Mouse (Mus musculus): Measurements from ENCODE around the gene Ylpm1. TPM values are rescaled to one million over a fixed set of nuclear protein-coding genes. Genes with fewer than 3 reads are reported as not detected.

Gene Ylpm1
- polyA plus RNA-seq, 1 experiment from 2014 or later = 37.2 TPM

- Histone ChIP-seq H3K27me3 (ENCODE audit: poor library complexity, severe bottlenecking) (no peaks in the 10 kb centered on the region), H3K27ac (no peak overlapping the region), H3K9me3 (peaks cover 7% of the 10 kb centered on the region; the same call in 1 of the 2 replicates), H3K4me3 (no peak overlapping the region), H3K4me1 (no peaks in the 10 kb centered on the region), H3K36me3 (replicated peaks) (peaks cover 91% of the 10 kb centered on the region)
- no peak for DNase-seq (ENCODE audit: extremely low spot score, low spot score)
- 95% methylated on average over 2 of the region's 2 CpGs for WGBS
Measured at GRCm38 (mm10) chr12:85032710-85033109, 36.6 kb downstream of the Ylpm1 start.

- Histone ChIP-seq H3K36me3 (replicated peaks) (peaks cover 93% of the 10 kb centered on the region), H3K4me1 (no peaks in the 10 kb centered on the region), H3K27me3 (ENCODE audit: poor library complexity, severe bottlenecking) (no peaks in the 10 kb centered on the region), H3K27ac (no peak overlapping the region), H3K9me3 (no peaks in the 10 kb centered on the region), H3K4me3 (no peak overlapping the region)
- no peak for DNase-seq (ENCODE audit: extremely low spot score, low spot score)
- 88% methylated on average over 6 of the region's 6 CpGs for WGBS
Measured at GRCm38 (mm10) chr12:85051218-85051617, 55.1 kb downstream of the Ylpm1 start.

- Histone ChIP-seq H3K9me3 (no peaks in the 10 kb centered on the region), H3K4me3 (no peak overlapping the region), H3K27me3 (ENCODE audit: poor library complexity, severe bottlenecking) (no peaks in the 10 kb centered on the region), H3K27ac (no peak overlapping the region), H3K36me3 (replicated peaks) (peaks cover 91% of the 10 kb centered on the region), H3K4me1 (no peaks in the 10 kb centered on the region)
- DNase-seq (ENCODE audit: extremely low spot score, low spot score) = no peak
Measured at GRCm38 (mm10) chr12:85071043-85071442, 74.9 kb downstream of the Ylpm1 start.

- Histone ChIP-seq H3K27me3 (ENCODE audit: poor library complexity, severe bottlenecking) (no peaks in the 10 kb centered on the region), H3K4me1 (no peaks in the 10 kb centered on the region), H3K4me3 (no peak overlapping the region), H3K9me3 (no peaks in the 10 kb centered on the region), H3K36me3 (replicated peaks) (peaks cover 53% of the 10 kb centered on the region), H3K27ac (no peak overlapping the region)
- no peak for DNase-seq (ENCODE audit: extremely low spot score, low spot score)
- 96% methylated on average over 3 of the region's 3 CpGs for WGBS
Measured at GRCm38 (mm10) chr12:85077100-85077499, 81.0 kb downstream of the Ylpm1 start.

- 90% methylated on average over 2 of the region's 2 CpGs for WGBS
- H3K4me3 ChIP-seq = no peak overlapping the region
- no peak overlapping the region for H3K27ac ChIP-seq
- no peak for DNase-seq (ENCODE audit: extremely low spot score, low spot score)
- peaks cover 32% of the 10 kb centered on the region for H3K36me3 ChIP-seq (replicated peaks)
- H3K27me3 ChIP-seq (ENCODE audit: poor library complexity, severe bottlenecking) = no peaks in the 10 kb centered on the region
- H3K9me3 ChIP-seq = peaks cover 7% of the 10 kb centered on the region; the same call in 1 of the 2 replicates
- H3K4me1 ChIP-seq = no peaks in the 10 kb centered on the region
Measured at GRCm38 (mm10) chr12:85084257-85084656, 88.1 kb downstream of the Ylpm1 start.

- DNase-seq (ENCODE audit: extremely low spot score, low spot score) = no peak
- 88% methylated on average over 4 of the region's 4 CpGs for WGBS
- no peaks in the 10 kb centered on the region for H3K27me3 ChIP-seq (ENCODE audit: poor library complexity, severe bottlenecking)
- no peak overlapping the region for H3K27ac ChIP-seq
- no peaks in the 10 kb centered on the region for H3K4me1 ChIP-seq
- peaks cover 38% of the 10 kb centered on the region for H3K36me3 ChIP-seq (replicated peaks)
- H3K4me3 ChIP-seq = no peak overlapping the region
- peaks cover 7% of the 10 kb centered on the region; the same call in 1 of the 2 replicates for H3K9me3 ChIP-seq
Measured at GRCm38 (mm10) chr12:85084941-85085340, 88.8 kb downstream of the Ylpm1 start.

- no peak for DNase-seq (ENCODE audit: extremely low spot score, low spot score)
- Histone ChIP-seq H3K27ac (no peak overlapping the region), H3K4me1 (no peaks in the 10 kb centered on the region), H3K36me3 (replicated peaks) (peaks cover 40% of the 10 kb centered on the region), H3K9me3 (peaks cover 7% of the 10 kb centered on the region; the same call in 1 of the 2 replicates), H3K4me3 (no peak overlapping the region), H3K27me3 (ENCODE audit: poor library complexity, severe bottlenecking) (no peaks in the 10 kb centered on the region)
- 94% methylated on average over 12 of the region's 12 CpGs for WGBS
Measured at GRCm38 (mm10) chr12:85087845-85088244, 91.7 kb downstream of the Ylpm1 start.

GRCm38 (mm10) chr12:85091190-85091589, 95.1 kb downstream of the Ylpm1 start:
- H3K9me3 ChIP-seq = peaks cover 7% of the 10 kb centered on the region; the same call in 1 of the 2 replicates
- 79% methylated on average over 3 of the region's 3 CpGs for WGBS

GRCm38 (mm10) chr12:85092214-85092613, 96.1 kb downstream of the Ylpm1 start:
- Histone ChIP-seq H3K27ac (no peak overlapping the region), H3K9me3 (peaks cover 7% of the 10 kb centered on the region; the same call in 1 of the 2 replicates), H3K27me3 (ENCODE audit: poor library complexity, severe bottlenecking) (no peaks in the 10 kb centered on the region), H3K4me3 (no peak overlapping the region), H3K36me3 (replicated peaks) (peaks cover 35% of the 10 kb centered on the region), H3K4me1 (peaks cover 7% of the 10 kb centered on the region)
- WGBS = 6% methylated on average over 3 of the region's 3 CpGs
- DNase-seq (ENCODE audit: extremely low spot score, low spot score) = peak; percentile 45

More at GRCm38 (mm10) chr12:85091190-85091589, 95.1 kb downstream of the Ylpm1 start:
- peaks cover 45% of the 10 kb centered on the region for H3K36me3 ChIP-seq (replicated peaks)
- H3K4me3 ChIP-seq = no peak overlapping the region
- H3K4me1 ChIP-seq = peaks cover 7% of the 10 kb centered on the region
- H3K27ac ChIP-seq = no peak overlapping the region
- DNase-seq (ENCODE audit: extremely low spot score, low spot score) = no peak
- no peaks in the 10 kb centered on the region for H3K27me3 ChIP-seq (ENCODE audit: poor library complexity, severe bottlenecking)

- Histone ChIP-seq H3K36me3 (replicated peaks) (peaks cover 17% of the 10 kb centered on the region), H3K4me1 (peaks cover 7% of the 10 kb centered on the region), H3K27ac (no peak overlapping the region), H3K9me3 (peaks cover 1% of the 10 kb centered on the region; the same call in 1 of the 2 replicates), H3K27me3 (ENCODE audit: poor library complexity, severe bottlenecking) (no peaks in the 10 kb centered on the region), H3K4me3 (no peak overlapping the region)
- 47% methylated on average over 14 of the region's 14 CpGs for WGBS
- DNase-seq (ENCODE audit: extremely low spot score, low spot score) = no peak
Measured at GRCm38 (mm10) chr12:85094010-85094409, 97.9 kb downstream of the Ylpm1 start.

- Histone ChIP-seq H3K4me1 (peaks cover 7% of the 10 kb centered on the region), H3K4me3 (no peak overlapping the region), H3K27me3 (ENCODE audit: poor library complexity, severe bottlenecking) (no peaks in the 10 kb centered on the region), H3K36me3 (replicated peaks) (peaks cover 10% of the 10 kb centered on the region), H3K27ac (no peak overlapping the region), H3K9me3 (no peaks in the 10 kb centered on the region)
- 81% methylated on average over 10 of the region's 10 CpGs for WGBS
- no peak for DNase-seq (ENCODE audit: extremely low spot score, low spot score)
Measured at GRCm38 (mm10) chr12:85094706-85095105, 98.6 kb downstream of the Ylpm1 start.

GRCm38 (mm10) chr12:85095146-85095545, 99.0 kb downstream of the Ylpm1 start:
- H3K36me3 ChIP-seq (replicated peaks) = peaks cover 7% of the 10 kb centered on the region; the same call in 1 of the 2 replicates
- no peak overlapping the region for H3K4me3 ChIP-seq
- H3K27ac ChIP-seq = 0 out of 2 replicates have a peak overlapping the region, but pooled peaks have one; percentile 8
- no peak for DNase-seq (ENCODE audit: extremely low spot score, low spot score)
- H3K9me3 ChIP-seq = no peaks in the 10 kb centered on the region
- 85% methylated on average over 11 of the region's 11 CpGs for WGBS
- peaks cover 7% of the 10 kb centered on the region for H3K4me1 ChIP-seq
- no peaks in the 10 kb centered on the region for H3K27me3 ChIP-seq (ENCODE audit: poor library complexity, severe bottlenecking)

GRCm38 (mm10) chr12:85095859-85096258, 99.7 kb downstream of the Ylpm1 start:
- Histone ChIP-seq H3K27me3 (ENCODE audit: poor library complexity, severe bottlenecking) (no peaks in the 10 kb centered on the region), H3K4me1 (peaks cover 8% of the 10 kb centered on the region), H3K36me3 (replicated peaks) (peaks cover 7% of the 10 kb centered on the region; the same call in 1 of the 2 replicates), H3K4me3 (no peak overlapping the region), H3K9me3 (no peaks in the 10 kb centered on the region), H3K27ac (no peak overlapping the region)
- WGBS = 92% methylated on average over 7 of the region's 7 CpGs
- no peak for DNase-seq (ENCODE audit: extremely low spot score, low spot score)

GRCm38 (mm10) chr12:85101001-85101400, 104.9 kb downstream of the Ylpm1 start:
- Histone ChIP-seq H3K36me3 (replicated peaks) (no peaks in the 10 kb centered on the region), H3K4me3 (no peak overlapping the region), H3K27ac (no peak overlapping the region), H3K9me3 (no peaks in the 10 kb centered on the region), H3K4me1 (peaks cover 16% of the 10 kb centered on the region), H3K27me3 (ENCODE audit: poor library complexity, severe bottlenecking) (no peaks in the 10 kb centered on the region)
- DNase-seq (ENCODE audit: extremely low spot score, low spot score) = no peak
- WGBS = 66% methylated on average over 14 of the region's 14 CpGs

Measured in forebrain, embryonic 10.5 days (tissue).